Mouse (Mus musculus) c-Kit-positive CD71-positive TER-119-positive erythroid progenitor cells, embryonic 14.5 days (primary cell): ENCODE data around the gene Fam83b.

Source experiments
- DNase-seq: peaks from one replicate; pipeline ENCODE4 v3.0.0-alpha.2; 2013; ENCODE audit warnings: low spot score

The Fam83b gene

DNA sequence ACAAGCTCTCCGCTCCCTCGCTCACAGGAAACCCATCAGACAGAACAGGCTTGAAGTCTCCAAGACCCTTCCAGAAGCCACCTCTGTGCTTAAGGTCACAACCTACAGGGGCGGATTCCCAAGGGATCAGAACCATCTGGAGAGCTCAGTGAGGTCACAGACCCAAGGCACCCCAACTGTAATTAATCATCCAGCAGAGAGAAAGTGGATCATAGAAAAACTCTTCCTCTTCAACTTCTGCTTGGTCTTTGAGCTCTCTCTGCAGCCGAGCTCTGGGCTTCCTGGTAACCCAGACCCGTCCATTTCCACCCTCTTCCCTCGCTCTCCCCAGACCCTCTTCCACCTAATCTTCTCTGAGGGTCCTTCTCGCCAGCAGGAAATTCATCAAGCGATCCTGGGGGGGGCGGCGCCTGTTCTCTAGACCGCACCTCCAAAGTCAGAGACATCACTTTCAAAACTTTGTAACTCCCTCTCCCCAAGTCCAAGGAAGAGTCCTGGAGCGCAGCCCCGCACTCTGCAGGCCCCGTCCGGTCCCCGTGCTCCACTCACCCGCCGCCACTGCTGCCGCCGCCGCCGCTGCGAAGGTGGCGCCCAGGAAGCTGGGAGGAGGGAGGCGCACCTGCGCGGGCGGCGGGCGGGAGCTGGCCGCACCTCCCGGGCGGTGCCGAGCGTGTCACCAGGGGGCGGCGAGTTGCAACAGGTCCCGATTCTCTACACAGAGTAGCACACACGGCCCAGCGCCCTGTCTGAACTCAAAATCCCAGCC lies at the start of gene Fam83b:
TSS of gene Fam83b (minus strand) at position 602 of the 766 bp plus-strand sequence.
- no peak for DNase-seq

GRCm38 (mm10) chr9:76614165-76614564 lies 47.2 kb upstream of the Fam83b start:
- no peak for DNase-seq

- DNase-seq, result no peak
Observed at GRCm38 (mm10) chr9:76603744-76604143, 36.8 kb upstream of the Fam83b start.

DNA sequence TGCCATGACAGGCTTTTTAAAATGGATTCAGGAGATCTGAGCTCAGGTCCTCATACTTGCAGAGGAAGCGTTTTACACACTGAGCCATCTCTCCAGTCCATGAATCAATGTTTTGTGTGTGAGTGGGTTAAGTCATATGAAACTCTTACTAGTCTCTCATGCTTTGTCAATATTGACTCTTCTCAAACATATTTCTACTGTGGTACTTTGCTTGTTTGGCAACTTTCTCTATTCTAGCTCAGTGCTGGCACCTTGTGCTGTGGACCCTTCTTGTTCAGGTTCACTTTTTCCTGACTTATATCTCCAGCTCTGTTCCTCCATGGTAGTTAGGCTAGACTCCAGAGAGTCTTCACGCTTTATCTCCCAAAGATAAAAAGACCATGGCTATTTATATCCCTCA lies 36.0 kb upstream of the Fam83b start:
- no peak for DNase-seq

DNA sequence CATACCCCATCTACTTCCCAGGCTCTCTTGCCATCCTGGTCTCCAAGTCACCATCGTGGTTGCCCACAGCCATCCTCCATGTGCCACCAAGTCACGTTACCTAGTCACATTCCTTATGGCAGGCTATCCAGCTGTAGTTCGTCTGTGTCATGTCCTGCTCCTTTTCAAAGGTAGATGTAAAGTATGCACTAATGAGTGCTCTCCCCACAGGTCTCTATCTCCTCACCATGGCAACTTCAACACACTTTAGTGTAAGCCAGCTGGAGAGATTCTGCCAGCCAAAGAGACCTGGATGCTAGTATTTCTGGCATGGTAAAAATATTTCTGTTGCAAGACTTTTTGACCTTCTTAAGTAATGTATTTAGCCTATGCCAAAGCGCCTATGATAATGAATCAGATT lies 30.5 kb upstream of the Fam83b start:
- no peak for DNase-seq

DNA sequence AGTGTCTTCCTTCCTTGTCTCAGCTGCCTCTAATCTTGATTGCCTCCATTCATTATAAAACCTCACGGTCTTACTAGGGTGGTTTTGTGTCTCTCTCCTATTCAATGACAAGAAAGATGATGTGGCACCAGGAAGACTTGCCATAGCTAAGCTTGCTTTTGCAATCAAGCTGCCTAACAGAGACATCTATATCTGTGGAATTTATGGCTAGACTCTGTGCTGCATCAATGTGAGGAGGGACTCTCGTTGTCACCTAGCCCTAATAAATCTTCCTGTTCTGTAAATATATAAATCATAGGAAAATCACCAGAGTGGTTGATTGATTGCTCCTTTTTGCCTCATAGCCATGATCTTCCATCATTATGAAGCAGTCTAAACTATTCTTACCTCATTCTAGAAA lies 26.9 kb upstream of the Fam83b start:
- no peak for DNase-seq

GRCm38 (mm10) chr9:76583943-76584342 lies 17.0 kb upstream of the Fam83b start:
- DNase-seq, result no peak

DNA sequence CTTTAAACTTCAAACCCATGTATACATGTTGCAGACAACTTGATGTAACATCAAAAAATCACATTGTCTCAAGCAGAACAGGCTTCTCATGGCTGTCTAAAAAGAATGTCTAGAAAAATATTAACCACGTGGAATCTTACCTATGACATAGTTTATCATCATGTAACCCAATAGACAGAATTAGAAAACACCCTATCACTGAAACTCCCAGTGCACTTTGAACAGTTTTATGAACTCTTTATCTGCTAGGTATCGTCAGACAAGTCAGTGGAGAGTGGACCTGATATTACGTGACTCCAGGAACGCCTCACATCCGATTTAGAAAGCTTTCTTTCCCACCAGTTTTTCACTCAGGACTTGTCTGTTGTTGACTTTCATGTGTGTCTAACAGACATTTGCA lies 15.1 kb upstream of the Fam83b start:
- no peak for DNase-seq

DNA sequence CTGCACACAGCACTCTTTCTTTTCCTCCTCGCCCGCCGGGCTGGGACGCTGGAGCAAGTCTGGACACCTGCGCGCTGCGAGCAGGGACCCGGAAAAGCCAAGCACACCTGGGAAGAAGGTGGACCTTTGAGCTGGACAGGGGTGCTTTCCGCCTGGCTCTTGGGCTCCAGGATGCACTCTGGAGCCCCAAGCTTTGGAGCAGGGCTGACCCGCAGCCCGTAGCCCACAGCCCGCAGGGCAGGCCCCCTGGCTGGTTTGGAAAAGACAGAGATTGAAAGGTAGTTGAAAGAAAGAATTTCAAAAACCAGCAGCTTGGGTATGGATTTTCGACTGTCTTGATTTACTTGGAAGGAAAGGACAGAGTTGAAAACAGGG lies 352 bp upstream of the Fam83b start:
- no peak for DNase-seq

DNA sequence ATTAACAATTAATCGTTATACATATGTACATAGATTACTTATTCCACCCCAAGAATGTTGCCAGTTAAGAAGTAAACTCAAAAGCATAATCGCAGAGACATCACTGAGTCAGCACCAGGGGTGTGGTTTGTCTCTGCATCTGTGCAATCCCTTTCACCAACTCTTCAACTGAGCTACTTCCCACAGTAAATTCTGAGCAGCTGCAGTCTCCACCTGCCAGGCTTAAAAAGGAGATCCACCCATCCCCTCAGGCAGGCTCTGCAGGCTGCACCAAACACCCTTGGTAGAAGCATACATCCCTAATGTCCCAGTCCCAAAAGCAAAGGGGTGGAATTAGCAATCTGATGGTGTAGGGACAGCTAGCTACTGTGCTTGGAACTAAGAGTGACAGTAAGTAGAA lies 1.3 kb downstream of the Fam83b start:
- DNase-seq, result no peak

DNA sequence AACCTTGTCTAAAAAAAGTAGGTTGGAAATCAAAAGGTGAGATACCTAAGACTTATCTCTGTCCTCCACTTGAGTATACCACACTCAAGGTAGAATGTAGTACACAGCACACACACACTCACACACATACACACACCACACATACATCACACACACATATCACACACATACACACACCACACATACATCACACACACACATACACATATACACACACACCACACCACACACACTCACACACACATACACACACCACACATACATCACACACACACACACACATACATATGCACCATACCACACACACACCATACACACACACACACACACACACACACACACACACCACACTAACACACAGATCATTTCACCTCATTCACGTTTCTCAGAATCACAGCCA lies 2.8 kb downstream of the Fam83b start:
- no peak for DNase-seq

DNA sequence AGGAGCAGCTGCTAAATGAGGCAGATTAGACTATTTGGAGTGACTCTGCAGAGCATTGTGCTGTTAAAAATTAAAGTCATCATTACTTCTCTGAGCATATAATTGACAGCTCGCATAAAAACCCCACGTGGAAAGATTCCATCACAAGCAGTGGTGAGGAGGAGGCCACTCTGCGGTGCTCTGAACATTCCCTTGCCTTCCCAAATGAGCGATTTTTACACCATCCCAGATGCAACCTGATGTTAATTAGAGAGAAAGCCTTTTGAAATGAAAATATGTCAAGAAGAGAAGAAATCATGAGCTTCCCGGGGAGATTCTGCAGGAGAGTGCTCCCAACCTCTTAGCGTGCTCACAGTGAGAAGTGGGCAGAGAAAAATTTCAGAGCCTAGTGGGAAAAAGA lies 4.1 kb downstream of the Fam83b start:
- no peak for DNase-seq

- peak; percentile 23 for DNase-seq
Observed at GRCm38 (mm10) chr9:76559240-76559639, 7.7 kb downstream of the Fam83b start.

- DNase-seq, result no peak
Observed at GRCm38 (mm10) chr9:76553758-76554157, 13.2 kb downstream of the Fam83b start.

DNA sequence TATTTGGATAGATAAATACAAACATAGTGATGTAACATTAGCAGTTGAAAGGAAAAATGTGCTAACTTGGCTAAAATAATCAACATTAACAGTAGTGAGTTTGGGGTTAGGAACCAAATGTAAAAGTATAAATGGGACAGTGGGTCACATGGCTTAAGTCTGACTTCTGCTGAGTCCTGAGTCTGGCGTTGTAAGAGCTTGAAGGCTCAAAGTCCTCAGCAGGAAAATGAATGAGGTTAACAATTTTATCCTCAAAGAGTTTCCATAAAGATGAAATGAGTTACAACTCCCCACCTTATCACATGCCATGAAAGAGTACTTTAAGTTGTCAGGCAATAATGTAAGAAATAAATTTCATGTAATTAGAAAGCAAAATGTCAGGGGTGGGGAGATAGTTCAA lies 13.8 kb downstream of the Fam83b start:
- DNase-seq, result no peak

DNA sequence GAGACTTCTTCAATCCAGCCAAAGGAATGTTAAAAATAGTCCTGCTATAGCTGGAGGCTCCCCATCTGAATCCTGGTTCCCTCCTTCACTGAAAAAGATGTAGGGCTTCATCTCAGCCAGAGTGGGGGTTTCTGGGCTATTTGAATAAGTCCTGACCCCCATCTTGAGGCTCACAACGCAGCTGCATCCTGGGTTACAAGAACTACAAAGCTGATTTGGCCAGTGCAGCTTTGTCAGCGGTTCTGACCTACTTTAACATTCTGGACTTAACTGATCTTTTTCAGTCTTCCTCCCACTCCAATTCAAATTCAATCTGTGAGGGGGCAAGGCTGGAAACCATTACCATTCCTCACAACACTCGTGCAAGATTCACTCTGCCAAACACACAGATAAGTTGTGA lies 20.2 kb downstream of the Fam83b start:
- DNase-seq, result no peak

- DNase-seq, result no peak
Observed at GRCm38 (mm10) chr9:76540684-76541083, 26.2 kb downstream of the Fam83b start.

GRCm38 (mm10) chr9:76539953-76540621 lies 26.8 kb downstream of the Fam83b start:
- DNase-seq, result no peak

- DNase-seq, result no peak
Observed at GRCm38 (mm10) chr9:76539271-76539670, 27.6 kb downstream of the Fam83b start.

- DNase-seq, result no peak
Observed at GRCm38 (mm10) chr9:76536032-76536431, 30.9 kb downstream of the Fam83b start.

DNA sequence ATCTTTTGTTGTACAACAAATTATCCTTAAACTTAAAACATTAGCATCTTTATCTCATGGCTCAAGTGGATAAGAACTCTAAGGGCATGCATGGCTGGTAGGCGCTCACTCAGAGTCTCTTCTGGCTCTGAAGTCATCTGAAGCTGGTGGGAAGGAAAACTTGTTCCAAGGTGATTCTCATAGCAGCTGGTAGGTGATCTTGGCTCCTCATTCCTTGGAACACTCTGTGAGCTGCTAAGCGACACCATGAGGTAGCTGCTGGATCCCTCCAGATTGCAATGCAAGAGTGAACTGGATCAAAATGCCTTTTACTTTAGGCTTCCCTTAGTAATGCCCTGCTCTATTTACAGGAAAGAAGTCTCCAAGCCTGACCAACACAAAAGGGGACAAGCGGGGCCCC lies 34.5 kb downstream of the Fam83b start:
- no peak for DNase-seq

GRCm38 (mm10) chr9:76531368-76531767 lies 35.5 kb downstream of the Fam83b start:
- no peak for DNase-seq

DNA sequence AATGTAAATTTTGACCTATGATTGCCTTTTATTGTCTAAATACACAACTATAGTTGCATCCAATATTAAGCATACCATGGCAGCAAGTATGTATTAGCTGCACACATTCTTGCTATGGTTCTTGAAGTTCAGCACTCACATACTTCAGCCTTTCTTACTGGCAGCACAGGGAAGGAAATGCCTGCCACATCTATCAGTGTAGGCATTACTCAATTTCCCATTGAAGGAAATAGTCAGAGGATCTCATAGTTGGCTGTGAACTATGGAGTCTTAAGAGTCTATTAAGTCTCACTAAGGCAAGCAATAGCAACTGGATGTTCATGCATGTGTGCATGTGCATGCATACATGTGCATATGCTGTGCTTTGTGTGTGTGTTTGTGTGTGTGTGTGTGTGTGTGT lies 41.3 kb downstream of the Fam83b start:
- no peak for DNase-seq

- DNase-seq, result no peak
Observed at GRCm38 (mm10) chr9:76523075-76523474, 43.8 kb downstream of the Fam83b start.
